9 mouse cellular contexts compared by ENCODE assay signal in genomic region chrX:13851285-13851684, GRCm38 (mm10). TPM values are rescaled to one million over a fixed set of nuclear protein-coding genes. Genes with fewer than 3 reads are reported as not detected.
DNase-seq lines count a peak whose midpoint lies in the region; ATAC-seq lines count a peak whose summit lies in the region.
"Had no signal": no experiment of that assay in that cellular context is flagged by ENCODE, and none has a peak within 500 bp of the region (broad histone marks: within the 10 kb centered on the region; RNA-seq: fewer than 3 reads in every experiment).

Cask (minus strand) TSS chrX:13851367.

- no peaks in the 10 kb centered on the region for H3K36me3 ChIP-seq in limb, embryonic 12.5 days

- DNase-seq in layer of hippocampus, adult 18-20 months (ENCODE audit: low spot score in 2 of 2) = no peak
- DNase-seq in layer of hippocampus, adult 9-10 months (ENCODE audit: low spot score) = no peak
- DNase-seq in heart, postnatal 25 days (ENCODE audit: low spot score) = peak; percentile 4
- no peak for DNase-seq in right cerebral cortex, postnatal 10 days (ENCODE audit: low spot score in 2 of 2)
- DNase-seq in thymus, postnatal 36 days = no peak

- no peaks in the 10 kb centered on the region for H3K9me3 ChIP-seq in limb, embryonic 12.5 days

- H3K27me3 ChIP-seq in limb, embryonic 12.5 days = no peaks in the 10 kb centered on the region

- no peak within 1 kb of the TSS for H3K9ac ChIP-seq in limb, embryonic 12.5 days (replicated peaks)

- no peaks in the 10 kb centered on the region for H3K4me1 ChIP-seq in limb, embryonic 12.5 days (replicated peaks)

- no peak within 1 kb of the TSS for H3K27ac ChIP-seq in limb, embryonic 12.5 days

- intact Hi-C loops in heart, postnatal 25 days (cut with DNase I) = no loop called here

- ATAC-seq in common myeloid progenitor, adult 5-6 weeks (replicated peaks; ENCODE audit: low read depth, poor library complexity, severe bottlenecking) = peak; percentile 74
- ATAC-seq in limb, embryonic 12.5 days (ENCODE audit: insufficient number of reproducible peaks, insufficient read depth, low FRiP score, low TSS enrichment, low read depth) = no peak
- ATAC-seq in monocyte, adult 5-6 weeks (replicated peaks; ENCODE audit: insufficient number of reproducible peaks, low FRiP score, low TSS enrichment, poor library complexity, severe bottlenecking) = peak; percentile 76

- no peak within 1 kb of the TSS for H3K4me3 ChIP-seq in limb, embryonic 12.5 days (replicated peaks)
- H3K4me3 ChIP-seq: megakaryocyte, embryonic 14.5 days had no signal

- 50% methylated on average over 4 of the region's 4 CpGs for WGBS in limb, embryonic 12.5 days

- no peak within 1 kb of the TSS for H3K4me2 ChIP-seq in limb, embryonic 12.5 days

RNA-seq across cellular contexts. Expression of gene Cask, which starts in this region (rescaled TPM):
- total RNA-seq in layer of hippocampus, adult 18-20 months (2021) = 10 to 100 TPM; 70.0 to 73.2 TPM
- total RNA-seq in common myeloid progenitor, adult 5-6 weeks (2017) = 3.5 and 9.6 TPM in 2 replicates
- total RNA-seq in heart, postnatal 25 days (2021) = 10 to 100 TPM; 12.7 to 15.6 TPM
- 12.9 and 14.1 TPM in 2 replicates for polyA plus RNA-seq in limb, embryonic 12.5 days (2016; fragmentation: Nextera tagmentation; extraction: Ambion mirVana)
- total RNA-seq in monocyte, adult 5-6 weeks (2017) = 24.5 to 34.4 TPM (median 28.4 TPM) in 3 replicates
